Mouse (Mus musculus) midbrain, embryonic 13.5 days (tissue): ENCODE results near the gene Pdlim3. TPM values are rescaled to one million over a fixed set of nuclear protein-coding genes. Genes with fewer than 3 reads are reported as not detected.

Experiments used
- ATAC-seq: fragments of 200-750 bp; cut with Nextera tagmentation; 2 replicates; pipeline ENCODE4 v1.8.0; 2017; ENCODE audit warnings: mild to moderate bottlenecking, moderate TSS enrichment, moderate library complexity
- H3K27ac ChIP-seq: fragments of 300-500 bp; sonication (generic); 2 replicates; pipeline ENCODE4 v1.5.1; 2015; ENCODE audit warnings: inconsistent platforms, mild to moderate bottlenecking, moderate library complexity
- H3K27me3 ChIP-seq: fragments of 300-500 bp; sonication (generic); 2 replicates; pipeline ENCODE4 v1.6.1; 2015; ENCODE audit warnings: mild to moderate bottlenecking, inconsistent platforms
- H3K36me3 ChIP-seq: fragments of 300-500 bp; sonication (generic); 2 replicates; pipeline ENCODE4 v1.6.1; 2015; ENCODE audit warnings: mild to moderate bottlenecking, inconsistent platforms
- H3K4me1 ChIP-seq: fragments of 300-500 bp; sonication (generic); replicated peaks from 2 replicates; pipeline ENCODE4 v1.6.1; 2015; ENCODE audit warnings: inconsistent platforms
- H3K4me2 ChIP-seq: fragments of 300-500 bp; sonication (generic); replicated peaks from 2 replicates; pipeline ENCODE4 v1.6.1; 2015; ENCODE audit warnings: moderate library complexity, mild to moderate bottlenecking, inconsistent platforms
- H3K4me3 ChIP-seq: fragments of 300-500 bp; sonication (generic); replicated peaks from 2 replicates; pipeline ENCODE4 v1.5.1; 2015; ENCODE audit warnings: mild to moderate bottlenecking, inconsistent platforms
- H3K9ac ChIP-seq: fragments of 300-500 bp; sonication (generic); replicated peaks from 2 replicates; pipeline ENCODE4 v1.6.1; 2015; ENCODE audit warnings: mild to moderate bottlenecking, inconsistent platforms
- H3K9me3 ChIP-seq: fragments of 300-500 bp; sonication (generic); 2 replicates; pipeline ENCODE4 v1.6.1; 2016; ENCODE audit warnings: mild to moderate bottlenecking, inconsistent platforms
- WGBS: fragments of 180-500 bp; shearing (Covaris S2); methylation state at CpG from one replicate; pipeline ENCODE4 v1.1.7; 2015; 5-methylcytosine and 5-hydroxymethylcytosine counted together
- polyA plus RNA-seq: library from polyadenylated mRNA; unstranded; fragments of >200 nt; fragmentation: Nextera tagmentation; extraction: Ambion mirVana; gene quantifications from 2 replicates; pipeline ENCODE4 v1.2.1, GENCODE M21; 2015

Pdlim3 gene
- polyA plus RNA-seq, 1 experiment from 2014 or later: 20.5 TPM

- 0 out of 2 replicates have a peak, but pooled peaks have one; percentile 37 for ATAC-seq
Measured at GRCm38 (mm10) chr8:45876397-45876796, 8.9 kb upstream of the Pdlim3 start.

GRCm38 (mm10) chr8:45877680-45878079, 7.6 kb upstream of the Pdlim3 start:
- no peak overlapping the region for H3K4me3 ChIP-seq
- H3K36me3 ChIP-seq: no peaks in the 10 kb centered on the region
- no peak for ATAC-seq
- no peak overlapping the region for H3K4me2 ChIP-seq
- H3K27me3 ChIP-seq: no peaks in the 10 kb centered on the region
- no peaks in the 10 kb centered on the region; the same call in 1 of the 2 replicates for H3K9me3 ChIP-seq
- peaks cover 25% of the 10 kb centered on the region for H3K4me1 ChIP-seq
- WGBS: 95% methylated on average over 7 of the region's 7 CpGs
- no peak overlapping the region for H3K27ac ChIP-seq
- H3K9ac ChIP-seq: no peak overlapping the region

More at GRCm38 (mm10) chr8:45876397-45876796, 8.9 kb upstream of the Pdlim3 start:
- H3K36me3 ChIP-seq: no peaks in the 10 kb centered on the region
- no peaks in the 10 kb centered on the region for H3K27me3 ChIP-seq
- H3K9ac ChIP-seq: no peak overlapping the region
- 47% methylated on average over 5 of the region's 5 CpGs for WGBS
- no peak overlapping the region for H3K4me2 ChIP-seq
- H3K4me3 ChIP-seq: no peak overlapping the region
- no peaks in the 10 kb centered on the region; the same call in 1 of the 2 replicates for H3K9me3 ChIP-seq
- H3K27ac ChIP-seq: no peak overlapping the region; the same call in 1 of the 2 replicates
- H3K4me1 ChIP-seq: peaks cover 25% of the 10 kb centered on the region

GRCm38 (mm10) chr8:45880457-45880856, 4.8 kb upstream of the Pdlim3 start:
- no peak overlapping the region for H3K27ac ChIP-seq
- WGBS: 89% methylated on average over 3 of the region's 3 CpGs
- H3K9ac ChIP-seq: no peak overlapping the region
- H3K4me1 ChIP-seq: peaks cover 27% of the 10 kb centered on the region
- no peak for ATAC-seq
- H3K27me3 ChIP-seq: peaks cover 15% of the 10 kb centered on the region
- no peak overlapping the region for H3K4me3 ChIP-seq
- H3K4me2 ChIP-seq: no peak overlapping the region
- no peaks in the 10 kb centered on the region; the same call in 1 of the 2 replicates for H3K9me3 ChIP-seq
- no peaks in the 10 kb centered on the region for H3K36me3 ChIP-seq

GRCm38 (mm10) chr8:45881726-45882125, 3.5 kb upstream of the Pdlim3 start:
- no peak for ATAC-seq
- H3K36me3 ChIP-seq: no peaks in the 10 kb centered on the region
- no peak overlapping the region for H3K4me3 ChIP-seq
- H3K4me1 ChIP-seq: peaks cover 18% of the 10 kb centered on the region
- H3K27me3 ChIP-seq: peaks cover 20% of the 10 kb centered on the region
- no peak overlapping the region for H3K4me2 ChIP-seq
- WGBS: 94% methylated on average over 8 of the region's 8 CpGs
- H3K9ac ChIP-seq: no peak overlapping the region
- no peaks in the 10 kb centered on the region; the same call in 1 of the 2 replicates for H3K9me3 ChIP-seq
- H3K27ac ChIP-seq: no peak overlapping the region

- Histone ChIP-seq H3K4me2 (no peak overlapping the region), H3K27ac (no peak overlapping the region), H3K9ac (no peak overlapping the region), H3K4me1 (peaks cover 16% of the 10 kb centered on the region), H3K4me3 (no peak overlapping the region), H3K36me3 (no peaks in the 10 kb centered on the region), H3K9me3 (no peaks in the 10 kb centered on the region; the same call in 1 of the 2 replicates), H3K27me3 (peaks cover 20% of the 10 kb centered on the region)
- ATAC-seq: no peak
- 58% methylated on average over 4 of the region's 4 CpGs for WGBS
Measured at GRCm38 (mm10) chr8:45883793-45884192, 1.5 kb upstream of the Pdlim3 start.

GRCm38 (mm10) chr8:45884552-45884951, 709 bp upstream of the Pdlim3 start:
- Histone ChIP-seq H3K27ac (no peak overlapping the region), H3K4me3 (peak overlapping the region; percentile 40), H3K36me3 (no peaks in the 10 kb centered on the region), H3K4me1 (peaks cover 16% of the 10 kb centered on the region), H3K9ac (no peak overlapping the region), H3K27me3 (peaks cover 20% of the 10 kb centered on the region), H3K9me3 (no peaks in the 10 kb centered on the region; the same call in 1 of the 2 replicates), H3K4me2 (peak overlapping the region; percentile 74)
- WGBS: 9% methylated on average over 13 of the region's 13 CpGs
- peak; percentile 40; the same call in 1 of the 2 replicates for ATAC-seq

- 43% methylated on average over 2 of the region's 2 CpGs for WGBS
- H3K36me3 ChIP-seq: no peaks in the 10 kb centered on the region
- peak overlapping the region; percentile 74 for H3K4me2 ChIP-seq
- ATAC-seq: peak; percentile 69
- H3K4me3 ChIP-seq: peak overlapping the region; percentile 40
- H3K9me3 ChIP-seq: no peaks in the 10 kb centered on the region
- H3K27ac ChIP-seq: no peak overlapping the region
- H3K4me1 ChIP-seq: peaks cover 16% of the 10 kb centered on the region
- peaks cover 20% of the 10 kb centered on the region for H3K27me3 ChIP-seq
- 0 out of 2 replicates have a peak overlapping the region, but pooled peaks have one; percentile 53 for H3K9ac ChIP-seq
Measured at GRCm38 (mm10) chr8:45885775-45886174, 514 bp downstream of the Pdlim3 start.

- no peaks in the 10 kb centered on the region for H3K9me3 ChIP-seq
- 93% methylated on average over 7 of the region's 7 CpGs for WGBS
- no peak overlapping the region for H3K4me3 ChIP-seq
- H3K9ac ChIP-seq: no peak overlapping the region
- H3K27ac ChIP-seq: no peak overlapping the region
- no peak overlapping the region for H3K4me2 ChIP-seq
- H3K27me3 ChIP-seq: peaks cover 7% of the 10 kb centered on the region
- peaks cover 11% of the 10 kb centered on the region for H3K4me1 ChIP-seq
- ATAC-seq: no peak
- no peaks in the 10 kb centered on the region for H3K36me3 ChIP-seq
Measured at GRCm38 (mm10) chr8:45889737-45890136, 4.5 kb downstream of the Pdlim3 start.

GRCm38 (mm10) chr8:45896590-45896989, 11.3 kb downstream of the Pdlim3 start:
- H3K27me3 ChIP-seq: no peaks in the 10 kb centered on the region
- H3K4me3 ChIP-seq: no peak overlapping the region
- no peak overlapping the region for H3K27ac ChIP-seq
- peaks cover 4% of the 10 kb centered on the region for H3K9me3 ChIP-seq
- ATAC-seq: no peak
- H3K36me3 ChIP-seq: no peaks in the 10 kb centered on the region
- H3K9ac ChIP-seq: no peak overlapping the region
- 85% methylated on average over 3 of the region's 3 CpGs for WGBS
- H3K4me2 ChIP-seq: no peak overlapping the region
- 0 out of 2 replicates have a peak, but pooled peaks cover 3% of the 10 kb centered on the region for H3K4me1 ChIP-seq

- Histone ChIP-seq H3K36me3 (no peaks in the 10 kb centered on the region), H3K9me3 (peaks cover 4% of the 10 kb centered on the region), H3K27me3 (no peaks in the 10 kb centered on the region), H3K27ac (no peak overlapping the region), H3K4me1 (0 out of 2 replicates have a peak, but pooled peaks cover 3% of the 10 kb centered on the region), H3K4me3 (no peak overlapping the region), H3K4me2 (no peak overlapping the region), H3K9ac (no peak overlapping the region)
- ATAC-seq: no peak
- 67% methylated on average over 3 of the region's 3 CpGs for WGBS
Measured at GRCm38 (mm10) chr8:45899783-45900182, 14.5 kb downstream of the Pdlim3 start.

- no peak for ATAC-seq
- Histone ChIP-seq H3K4me2 (no peak overlapping the region), H3K9ac (no peak overlapping the region), H3K4me1 (0 out of 2 replicates have a peak, but pooled peaks cover 3% of the 10 kb centered on the region), H3K27me3 (no peaks in the 10 kb centered on the region), H3K4me3 (no peak overlapping the region), H3K36me3 (no peaks in the 10 kb centered on the region), H3K27ac (no peak overlapping the region), H3K9me3 (no peaks in the 10 kb centered on the region)
- 75% methylated on average over 8 of the region's 8 CpGs for WGBS
Measured at GRCm38 (mm10) chr8:45901626-45902025, 16.4 kb downstream of the Pdlim3 start.

- no peak overlapping the region for H3K4me2 ChIP-seq
- H3K36me3 ChIP-seq: no peaks in the 10 kb centered on the region
- WGBS: 40% methylated on average over 3 of the region's 3 CpGs
- no peak overlapping the region for H3K27ac ChIP-seq
- H3K4me1 ChIP-seq: peaks cover 5% of the 10 kb centered on the region; the same call in 1 of the 2 replicates
- H3K9me3 ChIP-seq: no peaks in the 10 kb centered on the region
- no peaks in the 10 kb centered on the region for H3K27me3 ChIP-seq
- ATAC-seq: no peak
- H3K9ac ChIP-seq: no peak overlapping the region
- H3K4me3 ChIP-seq: no peak overlapping the region
Measured at GRCm38 (mm10) chr8:45903659-45904058, 18.4 kb downstream of the Pdlim3 start.
